Comparison of ENCODE assay signal across 9 mouse cellular contexts in the genomic region with DNA sequence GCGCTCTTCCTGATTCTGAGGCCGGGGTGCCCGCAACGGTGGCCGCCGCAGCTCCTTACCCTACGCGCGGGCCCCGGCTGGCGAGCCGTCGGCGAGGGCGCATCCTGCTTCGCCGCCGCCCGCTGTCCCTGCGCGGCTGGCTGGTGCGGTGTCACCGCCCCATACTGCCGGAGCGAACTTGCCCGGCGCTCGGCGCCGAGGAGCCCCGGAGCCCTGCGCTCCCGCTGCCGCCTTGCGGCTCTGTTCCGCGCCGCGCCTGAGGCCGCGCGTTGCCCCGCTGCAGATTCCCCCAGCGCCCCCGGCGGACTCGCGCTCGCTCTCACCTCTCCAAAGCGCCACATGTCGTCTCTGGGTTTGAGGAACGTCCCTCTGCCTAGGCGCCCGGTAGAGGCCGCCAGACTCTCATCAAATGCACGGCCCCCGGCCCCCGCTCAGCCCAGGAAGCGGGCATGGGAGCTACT. TPM values are rescaled to one million over a fixed set of nuclear protein-coding genes. Genes with fewer than 3 reads are reported as not detected.
DNase-seq lines count a peak whose midpoint lies in the region; ATAC-seq lines count a peak whose summit lies in the region.
"Had no signal": no experiment of that assay in that cellular context is flagged by ENCODE, and none has a peak within 500 bp of the region (broad histone marks: within the 10 kb centered on the region; RNA-seq: fewer than 3 reads in every experiment).

A gene (minus strand): TSS at position 379 of the 461 bp plus-strand sequence.

- no peak within 1 kb of the TSS for H3K27ac ChIP-seq in embryonic facial prominence, embryonic 11.5 days (replicated peaks; ENCODE audit: low read depth, low read length)
- H3K27ac ChIP-seq in hindbrain, embryonic 12.5 days = no peak within 1 kb of the TSS
- no peak within 1 kb of the TSS for H3K27ac ChIP-seq in limb, embryonic 11.5 days (replicated peaks; ENCODE audit: low read depth, low read length)

- DNase-seq in kidney, postnatal 4 days = peak; percentile 17 to 29
- no peak for DNase-seq in kidney, adult 11 months
- DNase-seq in embryonic facial prominence, embryonic 11.5 days (ENCODE audit: low spot score) = peak; percentile 70
- peak; percentile 73 for DNase-seq in limb, embryonic 11.5 days (ENCODE audit: low spot score)
- DNase-seq in right cerebral cortex, adult 2 months (ENCODE audit: low spot score in 2 of 2) = peak; percentile 70 to 71

- peak within 1 kb of the TSS; percentile 83 for H3K4me2 ChIP-seq in embryonic facial prominence, embryonic 11.5 days (ENCODE audit: low read depth, low read length)
- peak within 1 kb of the TSS; percentile 66 for H3K4me2 ChIP-seq in hindbrain, embryonic 12.5 days (replicated peaks)
- peak within 1 kb of the TSS; percentile 74 for H3K4me2 ChIP-seq in limb, embryonic 11.5 days (ENCODE audit: low read depth, severe bottlenecking)

- H3K9me3 ChIP-seq in embryonic facial prominence, embryonic 11.5 days (replicated peaks; ENCODE audit: control insufficient read depth, low read length) = no peaks in the 10 kb centered on the region
- H3K9me3 ChIP-seq in hindbrain, embryonic 12.5 days (replicated peaks) = no peaks in the 10 kb centered on the region
- H3K9me3 ChIP-seq in limb, embryonic 11.5 days (ENCODE audit: control insufficient read depth, low read length) = no peaks in the 10 kb centered on the region

- under 1% methylated on average over 54 of the region's 59 CpGs for WGBS in embryonic facial prominence, embryonic 11.5 days
- WGBS in hindbrain, embryonic 12.5 days = under 1% methylated on average over 58 of the region's 59 CpGs
- WGBS in limb, embryonic 11.5 days = under 1% methylated on average over 59 of the region's 59 CpGs

- peak; percentile 85 for ATAC-seq in embryonic facial prominence, embryonic 11.5 days (replicated peaks; ENCODE audit: insufficient number of reproducible peaks, low FRiP score, low TSS enrichment, low read depth)
- ATAC-seq in hindbrain, embryonic 12.5 days (ENCODE audit: low FRiP score) = peak; percentile 82
- ATAC-seq in limb, embryonic 11.5 days (ENCODE audit: insufficient number of reproducible peaks, low FRiP score, low TSS enrichment, low read depth) = peak; percentile 63; the same call in 1 of the 2 replicates
- no peak for ATAC-seq in activated CD4-positive, CD25-positive, alpha-beta regulatory T cell, adult 4 months
- ATAC-seq in inflammation-experienced regulatory T-cells, adult 6 months = no peak

- H3K27me3 ChIP-seq in embryonic facial prominence, embryonic 11.5 days (ENCODE audit: control insufficient read depth, insufficient read depth, low read length) = peaks cover 37% of the 10 kb centered on the region
- peaks cover 51% of the 10 kb centered on the region for H3K27me3 ChIP-seq in hindbrain, embryonic 12.5 days
- H3K27me3 ChIP-seq in limb, embryonic 11.5 days (ENCODE audit: control insufficient read depth, insufficient read depth, low read length) = peaks cover 45% of the 10 kb centered on the region

- no peaks in the 10 kb centered on the region for H3K4me1 ChIP-seq in embryonic facial prominence, embryonic 11.5 days (ENCODE audit: control insufficient read depth, insufficient read depth, low read length)
- H3K4me1 ChIP-seq in hindbrain, embryonic 12.5 days = peaks cover 6% of the 10 kb centered on the region
- no peaks in the 10 kb centered on the region for H3K4me1 ChIP-seq in limb, embryonic 11.5 days (ENCODE audit: control insufficient read depth, insufficient read depth, low read length)

- H3K9ac ChIP-seq in embryonic facial prominence, embryonic 11.5 days (replicated peaks; ENCODE audit: low read length) = peak within 1 kb of the TSS; percentile 22; the same call in 1 of the 2 replicates
- H3K9ac ChIP-seq in hindbrain, embryonic 12.5 days = peak within 1 kb of the TSS; percentile 55
- H3K9ac ChIP-seq in limb, embryonic 11.5 days (ENCODE audit: low read length) = no peak within 1 kb of the TSS

- H3K4me3 ChIP-seq in embryonic facial prominence, embryonic 11.5 days (ENCODE audit: low read depth, low read length) = peak within 1 kb of the TSS; percentile 43
- H3K4me3 ChIP-seq in hindbrain, embryonic 12.5 days = peak within 1 kb of the TSS; percentile 57
- H3K4me3 ChIP-seq in limb, embryonic 11.5 days (ENCODE audit: low read depth, low read length) = peak within 1 kb of the TSS; percentile 36
- H3K4me3 ChIP-seq: myocyte had no signal

- H3K36me3 ChIP-seq in embryonic facial prominence, embryonic 11.5 days (replicated peaks; ENCODE audit: control insufficient read depth, insufficient read depth, low read depth, low read length) = no peaks in the 10 kb centered on the region
- H3K36me3 ChIP-seq in hindbrain, embryonic 12.5 days = no peaks in the 10 kb centered on the region
- no peaks in the 10 kb centered on the region for H3K36me3 ChIP-seq in limb, embryonic 11.5 days (ENCODE audit: control insufficient read depth, insufficient read depth, low read length)

RNA-seq across cellular contexts. Expression of the gene that starts here (rescaled TPM):
- polyA plus RNA-seq in embryonic facial prominence, embryonic 11.5 days (2014; fragmentation: Nextera tagmentation; extraction: Ambion mirVana) = 1.0 and 1.3 TPM in 2 replicates
- polyA plus RNA-seq in hindbrain, embryonic 12.5 days (2016; fragmentation: Nextera tagmentation; extraction: Ambion mirVana) = 1.1 and 1.8 TPM in 2 replicates
- 0.09 and 0.15 TPM in 2 replicates for polyA plus RNA-seq in limb, embryonic 11.5 days (2014; fragmentation: Nextera tagmentation; extraction: Ambion mirVana)
- polyA plus RNA-seq in activated CD4-positive, CD25-positive, alpha-beta regulatory T cell, adult 4 months (2017; shearing (Covaris generic)) = not detected
- not detected for polyA plus RNA-seq in inflammation-experienced regulatory T-cells, adult 6 months (2017; shearing (Covaris generic))
- polyA plus RNA-seq: myocyte had no signal

Comparison
In these comparisons a context has a peak if more than half of its experiments do, and no peak if none do; other contexts are left out.
1. Peak in DNase-seq, ATAC-seq, H3K4me3 ChIP-seq and H3K4me2 ChIP-seq in limb, embryonic 11.5 days; RNA of the gene not detected or under 1 TPM.
2. ATAC-seq: peak in embryonic facial prominence, embryonic 11.5 days (single experiment) and hindbrain, embryonic 12.5 days (single experiment); none in activated CD4-positive, CD25-positive, alpha-beta regulatory T cell, adult 4 months (single experiment) and inflammation-experienced regulatory T-cells, adult 6 months (single experiment).
3. Peak in every context shown above with its lines, with median percentiles within 50 percentile points of each other: H3K4me2 ChIP-seq and H3K4me3 ChIP-seq.